Mouse (Mus musculus): Measurements from ENCODE around the gene Snx14.

- no peak for TF ChIP-seq CTCF (IDR thresholded peaks at IDR 0.05)
- no peak for TF ChIP-seq EP300 (IDR thresholded peaks at IDR 0.05)
Observed at GRCm38 (mm10) chr9:88348623-88349022, 90.1 kb downstream of the Snx14 start.

Measured in lung, postnatal 0 days (tissue).